Mouse (Mus musculus): ENCODE measurements around the gene Traf3ip3.

DNA sequence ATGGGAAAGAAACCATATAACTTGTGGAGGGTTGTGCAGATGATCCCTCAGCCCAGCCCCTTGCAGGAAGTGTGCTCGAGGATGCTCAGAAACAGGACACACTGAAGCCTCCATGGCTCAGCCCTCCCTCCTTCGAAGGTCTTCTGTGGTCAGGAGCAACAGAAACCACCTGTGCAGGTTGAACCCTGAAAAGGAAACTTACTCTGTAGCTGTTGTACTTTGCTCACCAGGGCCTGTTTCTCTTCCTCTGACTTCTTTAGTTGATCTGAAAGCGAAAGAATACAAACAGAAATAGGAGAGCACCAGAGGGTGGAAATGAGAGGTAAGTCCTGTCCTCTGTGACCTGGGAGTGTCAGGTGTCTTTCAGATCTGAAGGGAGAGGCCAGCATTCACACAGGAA lies 20.4 kb downstream of the Traf3ip3 start:
- TF ChIP-seq E2F4 (IDR thresholded peaks at IDR 0.05; ENCODE audit: insufficient read depth) (no peak), TCF12 (IDR thresholded peaks at IDR 0.05; ENCODE audit: insufficient read depth, poor library complexity, severe bottlenecking) (no peak)

Measured in myocyte (in vitro differentiated cells).